Mouse (Mus musculus): ENCODE measurements at regions not wholly inside any gene's neighbourhood (a gene's known extent, or its start where the extent isn't known, plus 50 kb on each side); places are given as distances from the start of the nearest gene placed in this dataset.

DNA sequence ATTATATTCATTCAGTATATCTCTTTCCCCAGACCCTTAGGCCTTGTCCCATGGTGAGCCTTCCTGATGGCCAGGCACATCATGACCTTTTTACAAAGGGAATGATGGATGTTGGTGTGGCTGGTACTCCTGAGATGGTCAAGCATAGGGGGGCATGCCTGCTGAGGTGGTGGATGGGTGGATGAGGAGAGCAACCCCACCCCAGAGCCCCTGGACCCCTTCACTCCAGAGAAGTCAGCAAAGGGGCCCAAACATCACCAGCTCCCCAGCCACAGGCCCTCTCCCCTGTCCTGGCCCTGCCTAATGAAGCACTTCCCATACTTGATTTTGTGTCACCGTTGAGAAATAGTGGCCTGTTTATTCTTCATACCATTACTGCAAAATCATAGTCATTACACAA is 193.7 kb downstream of the Xxylt1 start:
- TF ChIP-seq CTCF (IDR thresholded peaks at IDR 0.05; ENCODE audit: low read depth) (no peak), EP300 (optimal IDR thresholded peaks at IDR 0.05) (no peak)

Measured in stomach, postnatal 0 days (tissue).